Mouse (Mus musculus) lung, postnatal 0 days (tissue): ENCODE measurements around the gene Alox5.

Experiments used
- CTCF ChIP-seq: IDR thresholded peaks from 2 replicates; pipeline ENCODE4 v1.5.1; 2016; ENCODE audit warnings: antibody characterized with exemption, mild to moderate bottlenecking
- EP300 ChIP-seq: IDR thresholded peaks from 2 replicates; pipeline ENCODE4 v1.6.1; 2016; ENCODE audit warnings: antibody characterized with exemption, mild to moderate bottlenecking, control low read depth

GRCm38 (mm10) chr6:116407956-116408657 lies 52.9 kb downstream of the Alox5 start:
- TF ChIP-seq CTCF (no peak), EP300 (no peak)
